Mouse (Mus musculus) forebrain, embryonic 14.5 days (tissue): ENCODE measurements at regions not wholly inside any gene's neighbourhood (a gene's known extent, or its start where the extent isn't known, plus 50 kb on each side); places are given as distances from the start of the nearest gene placed in this dataset.
A peak's percentile ranks its signal among the peaks of the same experiment; 100 is the strongest.

Experiments used
- ATAC-seq: fragments of 200-750 bp; cut with Nextera tagmentation; 2 replicates; pipeline ENCODE4 v1.8.0; 2017; ENCODE audit warnings: mild to moderate bottlenecking, moderate library complexity
- DNase-seq: peaks from one replicate; pipeline ENCODE4 v3.0.0-alpha.2; 2015; ENCODE audit warnings: low spot score
- H3K27ac ChIP-seq: fragments of 300-500 bp; sonication (generic); 2 replicates; pipeline ENCODE4 v1.5.1; 2014; ENCODE audit warnings: low read depth, mild to moderate bottlenecking, control low read depth, low read length, moderate library complexity
- H3K27me3 ChIP-seq: fragments of 300-500 bp; sonication (generic); replicated peaks from 2 replicates; pipeline ENCODE4 v1.6.1; 2014; ENCODE audit warnings: low read length, control low read depth, mixed read lengths; ENCODE audit not compliant: control insufficient read depth, insufficient read depth
- H3K36me3 ChIP-seq: fragments of 300-500 bp; sonication (generic); 2 replicates; pipeline ENCODE4 v1.6.1; 2014; ENCODE audit warnings: low read length, control low read depth; ENCODE audit not compliant: control insufficient read depth, insufficient read depth
- H3K4me1 ChIP-seq: fragments of 300-500 bp; sonication (generic); 2 replicates; pipeline ENCODE4 v1.6.1; 2014; ENCODE audit warnings: antibody characterized with exemption, low read length, control low read depth; ENCODE audit not compliant: control insufficient read depth, insufficient read depth
- H3K4me2 ChIP-seq: fragments of 300-500 bp; sonication (generic); 2 replicates; pipeline ENCODE4 v1.6.1; 2014; ENCODE audit warnings: mild to moderate bottlenecking, control low read depth, low read length
- H3K4me3 ChIP-seq: fragments of 300-500 bp; sonication (generic); 2 replicates; pipeline ENCODE4 v1.5.1; 2014; ENCODE audit warnings: low read depth, low read length, control low read depth
- H3K9ac ChIP-seq: fragments of 300-500 bp; sonication (generic); 2 replicates; pipeline ENCODE4 v1.6.1; 2014; ENCODE audit warnings: mild to moderate bottlenecking, low read length, control low read depth, moderate library complexity
- H3K9me3 ChIP-seq: fragments of 300-500 bp; sonication (generic); replicated peaks from 2 replicates; pipeline ENCODE4 v1.6.1; 2016; ENCODE audit warnings: low read length, control low read depth, mixed read lengths; ENCODE audit not compliant: control insufficient read depth
- WGBS: fragments of 180-500 bp; shearing (Covaris S2); extraction: QIAGEN DNeasy Blood & Tissue Kit; methylation state at CpG from one replicate; pipeline ENCODE4 v1.1.7; 2014; 5-methylcytosine and 5-hydroxymethylcytosine counted together

DNA sequence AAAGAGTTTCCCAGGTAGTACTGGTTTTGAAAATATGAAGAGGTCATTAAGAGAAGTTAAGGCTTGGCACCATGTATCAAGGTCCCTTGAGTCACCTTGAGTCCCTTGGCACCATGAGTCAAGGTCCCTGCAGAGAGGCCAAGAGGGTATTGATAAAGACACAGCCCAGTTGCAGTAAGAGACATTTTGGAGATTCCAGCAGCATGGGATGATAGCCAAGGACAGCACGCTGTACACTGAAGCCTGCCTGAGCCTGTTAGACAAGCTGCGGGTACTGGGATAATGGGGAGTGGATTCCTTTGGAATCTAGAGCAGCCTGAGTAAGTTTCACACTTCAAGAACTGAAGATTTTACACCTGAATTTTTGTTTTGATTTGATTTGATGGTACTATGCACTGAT, 468.4 kb downstream of the Htr1a start:
- DNase-seq (no peak), ATAC-seq (no peak)
- H3K4me3 ChIP-seq: no peak overlapping the region
- no peak overlapping the region for H3K9ac ChIP-seq
- no peaks in the 10 kb centered on the region for H3K27me3 ChIP-seq
- no peak overlapping the region for H3K27ac ChIP-seq
- H3K4me2 ChIP-seq: no peak overlapping the region
- no peaks in the 10 kb centered on the region for H3K9me3 ChIP-seq
- H3K4me1 ChIP-seq: no peaks in the 10 kb centered on the region
- WGBS: 87% methylated on average over 2 of the region's 2 CpGs
- H3K36me3 ChIP-seq: no peaks in the 10 kb centered on the region

DNA sequence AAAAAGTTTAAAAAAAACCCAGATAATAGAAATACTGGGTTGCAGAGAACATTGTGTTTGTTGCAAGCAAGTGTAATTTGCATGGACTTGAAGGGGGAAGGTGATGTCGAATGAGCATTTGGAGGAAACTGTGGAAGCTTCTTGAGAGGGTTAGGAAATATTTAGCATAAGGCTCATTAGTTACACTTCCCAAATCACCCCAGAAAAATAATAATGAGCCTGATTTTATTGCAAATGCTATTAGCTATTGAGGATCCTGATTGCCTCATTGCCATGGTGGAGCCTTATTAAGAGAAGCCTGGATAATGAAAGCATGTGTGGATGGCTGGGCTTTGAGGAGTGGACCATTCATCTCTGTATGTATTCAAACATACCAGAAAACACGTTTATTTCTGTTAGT, 473.3 kb downstream of the Htr1a start:
- no peak overlapping the region for H3K9ac ChIP-seq
- no peaks in the 10 kb centered on the region for H3K27me3 ChIP-seq
- no peaks in the 10 kb centered on the region for H3K4me1 ChIP-seq
- H3K36me3 ChIP-seq: no peaks in the 10 kb centered on the region
- ATAC-seq (peak; percentile 80), DNase-seq (peak; percentile 39)
- H3K4me2 ChIP-seq: no peak overlapping the region
- no peak overlapping the region for H3K4me3 ChIP-seq
- H3K27ac ChIP-seq: no peak overlapping the region
- 10% methylated on average over 2 of the region's 2 CpGs for WGBS
- no peaks in the 10 kb centered on the region for H3K9me3 ChIP-seq

DNA sequence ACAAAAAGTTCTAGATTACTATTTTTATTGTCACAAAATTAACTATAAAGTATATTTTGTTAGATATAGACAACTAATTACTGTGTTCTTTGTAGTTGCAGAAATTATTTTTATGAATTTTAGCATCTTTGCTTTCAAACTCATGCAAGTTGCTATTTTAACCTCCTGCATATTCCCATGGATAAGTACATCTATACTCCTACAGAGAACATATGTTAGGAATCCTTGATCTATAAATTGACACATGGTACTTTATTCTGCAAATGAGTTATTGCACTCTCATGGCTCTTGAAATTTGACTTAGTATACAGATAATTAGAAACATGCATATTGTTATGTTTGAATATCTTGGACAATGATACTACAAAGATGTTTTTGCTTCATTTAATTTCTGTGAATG, 478.2 kb downstream of the Htr1a start:
- ATAC-seq (no peak), DNase-seq (no peak)
- Histone ChIP-seq H3K4me3 (no peak overlapping the region), H3K27ac (no peak overlapping the region), H3K4me1 (no peaks in the 10 kb centered on the region), H3K27me3 (no peaks in the 10 kb centered on the region), H3K9ac (no peak overlapping the region), H3K36me3 (no peaks in the 10 kb centered on the region), H3K4me2 (no peak overlapping the region), H3K9me3 (no peaks in the 10 kb centered on the region)

DNA sequence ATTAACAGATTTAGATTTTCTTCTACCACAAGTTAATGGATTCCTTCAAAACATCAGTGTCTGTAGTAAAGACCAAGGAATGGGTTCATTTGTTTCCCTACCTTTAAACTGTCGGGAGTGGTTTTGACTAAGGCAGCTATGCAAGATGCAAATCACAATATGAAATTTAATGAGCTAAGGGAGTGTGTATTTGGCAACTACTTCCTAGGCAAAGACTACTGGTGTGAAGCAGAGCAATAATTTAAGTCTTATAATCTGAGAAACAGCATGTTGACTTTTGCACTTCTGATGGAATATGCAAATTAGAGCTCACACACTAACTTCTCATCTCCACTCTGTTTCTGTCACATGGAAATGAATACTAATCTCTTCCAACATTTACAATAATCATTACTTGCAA, 494.3 kb downstream of the Htr1a start:
- Histone ChIP-seq H3K36me3 (no peaks in the 10 kb centered on the region), H3K9ac (no peak overlapping the region), H3K4me1 (no peaks in the 10 kb centered on the region), H3K27ac (no peak overlapping the region), H3K9me3 (no peaks in the 10 kb centered on the region), H3K4me3 (no peak overlapping the region), H3K27me3 (no peaks in the 10 kb centered on the region), H3K4me2 (no peak overlapping the region)
- DNase-seq: no peak
- 94% methylated on average over 1 of the region's 1 CpGs for whole genome bisulfite sequencing
- ATAC-seq: no peak
